Mouse (Mus musculus): ENCODE measurements around the gene Smpdl3b.

DNA sequence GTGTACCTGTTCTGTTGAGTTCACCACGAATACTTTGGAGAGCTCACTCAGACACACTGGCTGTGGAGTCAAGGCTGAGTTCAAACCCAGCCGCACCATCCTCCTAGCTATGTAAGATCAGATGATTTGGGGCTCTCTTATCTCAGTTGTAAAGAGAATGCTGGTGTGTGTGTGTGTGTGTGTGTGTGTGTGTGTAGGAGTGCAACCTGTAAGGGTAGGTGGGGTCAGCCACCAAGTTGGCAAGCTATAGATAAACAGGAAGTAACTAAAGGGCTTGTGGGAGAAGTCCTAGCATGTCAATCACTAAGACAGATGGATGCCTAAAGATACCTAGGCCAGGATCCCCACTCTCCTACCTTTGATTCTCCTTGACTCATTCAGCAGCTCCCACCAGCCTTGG, 26.7 kb upstream of the Smpdl3b start:
- TF ChIP-seq CTCF (IDR thresholded peaks at IDR 0.05; ENCODE audit: low read depth, low read length) (no peak), GATA2 (IDR thresholded peaks at IDR 0.05; ENCODE audit: borderline replicate concordance, low read depth, low read length) (no peak), TAL1 (conservative IDR thresholded peaks at IDR 0.05; ENCODE audit: low read depth, low read length) (no peak)
